Mouse (Mus musculus) C2C12 (cell line): Measurements from ENCODE around the gene Fzd7.

ENCODE experiments used
- CTCF ChIP-seq: IDR thresholded peaks from one replicate; pipeline ENCODE4 v1.5.1; 2011; ENCODE audit not compliant: control insufficient read depth, insufficient read depth, insufficient read length
- USF1 ChIP-seq: IDR thresholded peaks from one replicate; pipeline ENCODE4 v1.6.1; 2011; ENCODE audit warnings: low read depth, mild to moderate bottlenecking, control low read depth, moderate library complexity

DNA sequence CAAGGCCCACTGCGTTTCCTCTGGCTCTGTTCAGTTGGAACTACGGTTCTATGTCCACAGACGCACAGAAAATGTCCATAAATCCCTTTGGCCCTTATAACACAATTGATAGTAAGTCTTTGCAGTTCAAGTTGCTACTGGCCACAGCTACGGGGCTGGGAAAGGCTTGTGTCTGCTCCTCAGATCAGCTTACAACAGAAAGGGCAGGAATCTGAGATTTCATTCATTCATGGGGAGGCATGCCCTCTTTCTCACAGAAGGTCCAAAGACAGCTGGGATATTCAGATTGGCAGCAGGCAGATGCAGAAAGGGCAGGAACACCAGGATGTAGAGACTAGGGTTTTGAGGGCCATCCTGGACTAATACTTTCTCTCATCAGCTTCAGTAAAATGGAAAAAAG lies 43.9 kb upstream of the Fzd7 start:
- TF ChIP-seq CTCF (no peak), USF1 (no peak)
